Mouse (Mus musculus): ENCODE results near the gene Lrrc1. TPM values are rescaled to one million over a fixed set of nuclear protein-coding genes. Genes with fewer than 3 reads are reported as not detected.

The Lrrc1 gene
- polyA plus RNA-seq, 1 experiment from 2014 or later: 7.7 TPM

DNA sequence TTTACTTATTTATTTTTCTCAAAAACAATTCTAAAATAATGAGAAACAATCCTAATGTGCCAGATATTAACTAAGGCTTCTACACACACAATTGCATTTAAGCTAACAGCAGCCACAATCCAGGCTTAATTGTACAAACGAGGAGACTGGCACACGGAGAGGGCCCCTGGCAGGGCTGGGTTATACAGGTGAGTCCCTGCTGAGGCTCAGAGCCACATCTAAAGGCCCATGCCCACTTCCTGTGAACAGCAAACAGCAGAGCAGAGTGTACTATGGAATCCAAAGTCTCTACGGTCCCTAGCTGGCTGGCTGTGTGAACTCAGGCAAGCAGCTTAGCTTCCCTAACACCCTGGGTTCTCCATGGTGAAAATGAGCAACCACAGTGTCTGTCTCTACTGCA lies 30.8 kb downstream of the Lrrc1 start:
- H3K4me1 ChIP-seq (replicated peaks; ENCODE audit: control insufficient read depth, insufficient read depth, low read length): peaks cover 6% of the 10 kb centered on the region

DNA sequence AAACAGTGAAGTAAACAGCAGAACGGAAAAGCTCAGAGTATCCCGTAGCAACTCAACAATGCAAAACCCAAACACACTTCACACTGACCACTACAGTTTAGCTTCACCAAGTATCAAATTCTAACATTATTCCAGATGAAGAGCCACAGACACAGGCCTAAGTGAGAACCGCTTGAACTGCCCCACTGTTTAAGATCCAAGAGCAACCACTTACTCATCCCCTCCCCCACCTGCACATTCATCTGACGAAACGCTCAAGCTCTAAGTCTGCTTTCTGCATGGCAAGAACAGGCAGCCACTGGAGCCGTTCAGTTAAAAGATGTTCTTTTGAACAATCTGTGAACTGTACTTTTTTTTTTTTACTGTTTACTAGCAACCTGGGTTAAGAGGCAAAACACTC lies 32.5 kb downstream of the Lrrc1 start:
- WGBS: 13% methylated on average over 6 of the region's 6 CpGs
- H3K9ac ChIP-seq (replicated peaks; ENCODE audit: low read depth, low read length): no peak overlapping the region
- peaks cover 6% of the 10 kb centered on the region for H3K4me1 ChIP-seq (replicated peaks; ENCODE audit: control insufficient read depth, insufficient read depth, low read length)
- no peak overlapping the region for H3K4me3 ChIP-seq (replicated peaks; ENCODE audit: low read length)
- no peaks in the 10 kb centered on the region for H3K27me3 ChIP-seq (replicated peaks; ENCODE audit: control insufficient read depth, insufficient read depth, low read length)
- H3K27ac ChIP-seq (ENCODE audit: low read length): no peak overlapping the region
- H3K9me3 ChIP-seq (ENCODE audit: control insufficient read depth, low read length): no peaks in the 10 kb centered on the region
- no peaks in the 10 kb centered on the region for H3K36me3 ChIP-seq (ENCODE audit: control insufficient read depth, insufficient read depth)
- no peak overlapping the region for H3K4me2 ChIP-seq (ENCODE audit: low read length)
- ATAC-seq: peak; percentile 30; the same call in 1 of the 2 replicates

More for the DNA sequence above, 30.8 kb downstream of the Lrrc1 start:
- H3K4me2 ChIP-seq (ENCODE audit: low read length): no peak overlapping the region
- no peaks in the 10 kb centered on the region for H3K27me3 ChIP-seq (replicated peaks; ENCODE audit: control insufficient read depth, insufficient read depth, low read length)
- H3K4me3 ChIP-seq (replicated peaks; ENCODE audit: low read length): no peak overlapping the region
- H3K27ac ChIP-seq (ENCODE audit: low read length): no peak overlapping the region
- no peaks in the 10 kb centered on the region for H3K36me3 ChIP-seq (ENCODE audit: control insufficient read depth, insufficient read depth)
- no peaks in the 10 kb centered on the region for H3K9me3 ChIP-seq (ENCODE audit: control insufficient read depth, low read length)
- no peak overlapping the region for H3K9ac ChIP-seq (replicated peaks; ENCODE audit: low read depth, low read length)
- WGBS: 36% methylated on average over 3 of the region's 3 CpGs
- no peak for ATAC-seq

DNA sequence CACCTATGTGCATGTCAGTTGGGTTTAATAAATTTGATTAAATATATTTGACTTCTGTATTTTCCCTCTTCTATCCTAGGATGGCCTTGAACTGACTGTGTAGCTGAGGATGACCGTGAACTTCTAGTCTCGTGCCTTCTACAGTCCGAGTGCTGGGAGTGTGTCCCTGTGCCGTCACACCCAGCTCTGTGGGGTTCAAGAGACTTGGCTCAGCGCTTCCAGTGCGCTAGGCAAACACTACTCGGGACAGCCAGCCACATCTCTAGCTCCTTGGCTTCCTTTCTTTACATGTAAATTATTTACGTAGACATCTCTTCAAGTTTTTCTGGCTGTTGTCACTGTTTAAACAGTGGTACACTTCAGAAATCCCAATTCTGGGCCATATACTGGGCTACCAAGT lies 34.1 kb downstream of the Lrrc1 start:
- no peaks in the 10 kb centered on the region for H3K27me3 ChIP-seq (replicated peaks; ENCODE audit: control insufficient read depth, insufficient read depth, low read length)
- H3K9me3 ChIP-seq (ENCODE audit: control insufficient read depth, low read length): no peaks in the 10 kb centered on the region
- ATAC-seq: no peak
- no peaks in the 10 kb centered on the region for H3K36me3 ChIP-seq (ENCODE audit: control insufficient read depth, insufficient read depth)
- no peak overlapping the region for H3K4me2 ChIP-seq (ENCODE audit: low read length)
- no peak overlapping the region for H3K4me3 ChIP-seq (replicated peaks; ENCODE audit: low read length)
- peaks cover 6% of the 10 kb centered on the region for H3K4me1 ChIP-seq (replicated peaks; ENCODE audit: control insufficient read depth, insufficient read depth, low read length)
- no peak overlapping the region for H3K9ac ChIP-seq (replicated peaks; ENCODE audit: low read depth, low read length)
- WGBS: 73% methylated on average over 8 of the region's 8 CpGs
- H3K27ac ChIP-seq (ENCODE audit: low read length): no peak overlapping the region

DNA sequence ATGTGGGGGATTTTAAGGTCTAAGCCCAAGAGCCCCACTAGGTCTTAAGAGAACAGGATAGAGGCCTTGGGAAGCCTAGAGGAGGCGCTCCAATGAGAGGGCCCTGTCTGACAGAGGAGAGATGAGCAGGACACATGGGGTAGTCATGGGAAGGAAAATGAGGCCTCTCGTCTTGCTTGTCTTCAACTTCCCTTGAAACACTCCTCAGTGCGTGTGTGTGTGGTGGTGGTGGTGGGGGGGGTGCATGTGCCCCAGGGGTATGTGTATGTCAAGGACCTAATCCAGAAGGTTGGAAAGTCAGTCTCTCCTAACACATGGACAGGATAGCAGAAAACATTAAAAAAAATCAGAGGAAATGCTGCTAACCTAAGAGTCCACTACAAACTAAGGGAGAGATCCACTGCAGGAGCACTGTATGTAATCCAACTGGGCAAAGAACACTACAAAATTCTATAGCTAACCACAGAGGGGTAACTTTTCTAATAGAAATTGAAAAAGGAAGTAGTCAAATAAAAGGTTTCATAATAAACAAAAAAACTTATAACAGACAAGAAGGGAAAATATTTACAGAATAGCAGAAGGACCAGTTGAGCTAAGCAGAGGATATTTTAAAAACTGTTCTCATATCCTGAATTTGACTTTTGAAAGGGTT lies 36.8 kb downstream of the Lrrc1 start:
- no peaks in the 10 kb centered on the region for H3K27me3 ChIP-seq (replicated peaks; ENCODE audit: control insufficient read depth, insufficient read depth, low read length)
- no peak overlapping the region for H3K27ac ChIP-seq (ENCODE audit: low read length)
- no peaks in the 10 kb centered on the region for H3K36me3 ChIP-seq (ENCODE audit: control insufficient read depth, insufficient read depth)
- ATAC-seq: no peak
- no peak overlapping the region for H3K4me2 ChIP-seq (ENCODE audit: low read length)
- H3K4me1 ChIP-seq (replicated peaks; ENCODE audit: control insufficient read depth, insufficient read depth, low read length): peaks cover 17% of the 10 kb centered on the region
- H3K9ac ChIP-seq (replicated peaks; ENCODE audit: low read depth, low read length): no peak overlapping the region
- 91% methylated on average over 3 of the region's 3 CpGs for WGBS
- H3K4me3 ChIP-seq (replicated peaks; ENCODE audit: low read length): no peak overlapping the region
- no peaks in the 10 kb centered on the region for H3K9me3 ChIP-seq (ENCODE audit: control insufficient read depth, low read length)

DNA sequence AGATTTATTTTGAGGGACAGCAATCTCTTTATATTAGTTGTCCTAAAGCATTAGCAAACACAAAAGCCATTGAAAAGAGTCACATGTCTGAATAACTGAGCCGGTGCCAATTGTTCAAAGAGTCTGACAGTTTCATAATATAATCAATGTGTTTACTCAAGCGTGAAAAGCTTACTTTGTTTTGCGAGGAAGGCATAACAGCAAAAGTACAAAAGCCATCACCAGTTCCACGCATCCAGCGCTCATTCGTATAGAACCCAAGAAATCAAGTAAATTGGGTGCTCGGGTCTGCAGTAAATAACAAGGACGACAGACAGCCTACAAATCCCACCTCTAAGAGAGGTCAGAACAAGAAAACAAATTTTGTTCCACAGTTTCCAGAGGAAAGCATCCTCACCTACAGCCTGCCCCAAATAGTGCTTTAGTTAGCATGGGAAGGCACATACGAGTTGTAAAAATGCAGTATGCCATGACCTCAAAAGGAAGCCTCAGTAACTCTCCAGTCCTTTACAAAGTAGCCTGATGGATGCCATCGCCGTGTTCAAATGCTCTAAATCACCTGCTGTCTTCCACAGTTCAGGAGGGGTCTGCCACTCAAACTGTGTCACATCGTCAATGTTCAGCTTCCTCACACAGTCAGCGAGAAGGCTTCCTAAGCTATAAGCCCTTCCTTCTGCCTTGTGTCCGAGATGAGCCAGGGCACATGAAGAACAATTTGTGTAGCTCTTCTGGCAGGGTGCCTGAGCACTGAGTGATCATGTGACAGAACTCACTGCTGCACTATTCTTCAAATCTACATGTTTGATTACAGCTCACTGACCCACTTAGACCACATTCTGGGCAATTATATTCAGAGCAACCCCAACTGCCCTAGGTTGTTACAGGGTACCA lies 41.9 kb downstream of the Lrrc1 start:
- peak; percentile 74 for ATAC-seq

DNA sequence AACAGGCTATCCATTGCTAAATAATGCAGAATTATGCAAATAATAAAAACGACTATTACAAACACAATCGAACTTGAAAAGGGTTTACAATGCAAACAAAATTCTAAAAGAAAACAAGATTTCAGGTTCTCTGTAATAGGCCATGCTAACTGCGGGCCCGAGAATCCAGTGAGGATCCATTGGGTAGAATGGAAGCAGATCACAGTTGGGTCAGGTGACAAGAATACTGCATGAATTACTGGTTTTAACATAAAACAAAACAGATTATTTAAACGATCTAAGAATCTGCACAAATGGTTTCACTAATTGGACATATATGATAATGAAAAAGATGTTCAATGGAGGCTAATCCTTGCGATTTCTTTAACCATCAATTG lies 42.5 kb downstream of the Lrrc1 start:
- Histone ChIP-seq H3K9me3 (ENCODE audit: control insufficient read depth, low read length) (no peaks in the 10 kb centered on the region), H3K27me3 (replicated peaks; ENCODE audit: control insufficient read depth, insufficient read depth, low read length) (no peaks in the 10 kb centered on the region), H3K4me1 (replicated peaks; ENCODE audit: control insufficient read depth, insufficient read depth, low read length) (peaks cover 25% of the 10 kb centered on the region), H3K9ac (replicated peaks; ENCODE audit: low read depth, low read length) (no peak overlapping the region), H3K4me3 (replicated peaks; ENCODE audit: low read length) (no peak overlapping the region), H3K4me2 (ENCODE audit: low read length) (no peak overlapping the region), H3K36me3 (ENCODE audit: control insufficient read depth, insufficient read depth) (no peaks in the 10 kb centered on the region), H3K27ac (ENCODE audit: low read length) (no peak overlapping the region)
- 8% methylated on average over 6 of the region's 6 CpGs for WGBS
- peak; percentile 69 for ATAC-seq

More for the DNA sequence above, 41.9 kb downstream of the Lrrc1 start:
- WGBS: 6% methylated on average over 14 of the region's 14 CpGs
- H3K4me3 ChIP-seq (replicated peaks; ENCODE audit: low read length): no peak overlapping the region
- no peaks in the 10 kb centered on the region for H3K27me3 ChIP-seq (replicated peaks; ENCODE audit: control insufficient read depth, insufficient read depth, low read length)
- peak overlapping the region; percentile 70 for H3K27ac ChIP-seq (ENCODE audit: low read length)
- no peaks in the 10 kb centered on the region for H3K9me3 ChIP-seq (ENCODE audit: control insufficient read depth, low read length)
- no peaks in the 10 kb centered on the region for H3K36me3 ChIP-seq (ENCODE audit: control insufficient read depth, insufficient read depth)
- peaks cover 23% of the 10 kb centered on the region for H3K4me1 ChIP-seq (replicated peaks; ENCODE audit: control insufficient read depth, insufficient read depth, low read length)
- peak overlapping the region; percentile 34 for H3K4me2 ChIP-seq (ENCODE audit: low read length)
- no peak overlapping the region for H3K9ac ChIP-seq (replicated peaks; ENCODE audit: low read depth, low read length)

DNA sequence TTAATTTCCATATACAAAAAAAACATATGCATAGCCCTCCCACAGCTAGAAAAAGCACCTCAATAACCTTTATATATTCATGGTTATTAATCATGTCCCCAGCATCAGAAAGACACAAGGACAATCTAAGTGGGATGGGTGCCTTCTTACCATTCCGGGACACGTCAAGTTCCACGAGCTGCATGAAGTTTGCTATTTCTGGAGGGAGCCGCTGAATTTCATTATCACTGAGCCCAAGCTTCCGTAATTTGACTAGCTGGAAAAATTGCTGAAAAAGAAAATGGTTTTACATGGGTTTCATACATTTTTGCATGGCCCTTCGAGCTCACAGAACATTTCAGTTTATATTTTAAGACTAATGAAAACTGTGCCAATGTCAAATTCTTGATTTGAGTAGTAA lies 45.6 kb downstream of the Lrrc1 start:
- Histone ChIP-seq H3K9ac (replicated peaks; ENCODE audit: low read depth, low read length) (no peak overlapping the region), H3K36me3 (ENCODE audit: control insufficient read depth, insufficient read depth) (no peaks in the 10 kb centered on the region), H3K27ac (ENCODE audit: low read length) (no peak overlapping the region), H3K4me2 (ENCODE audit: low read length) (no peak overlapping the region), H3K4me1 (replicated peaks; ENCODE audit: control insufficient read depth, insufficient read depth, low read length) (peaks cover 37% of the 10 kb centered on the region), H3K9me3 (ENCODE audit: control insufficient read depth, low read length) (no peaks in the 10 kb centered on the region), H3K27me3 (replicated peaks; ENCODE audit: control insufficient read depth, insufficient read depth, low read length) (no peaks in the 10 kb centered on the region), H3K4me3 (replicated peaks; ENCODE audit: low read length) (no peak overlapping the region)
- WGBS: 83% methylated on average over 6 of the region's 6 CpGs
- ATAC-seq: no peak

DNA sequence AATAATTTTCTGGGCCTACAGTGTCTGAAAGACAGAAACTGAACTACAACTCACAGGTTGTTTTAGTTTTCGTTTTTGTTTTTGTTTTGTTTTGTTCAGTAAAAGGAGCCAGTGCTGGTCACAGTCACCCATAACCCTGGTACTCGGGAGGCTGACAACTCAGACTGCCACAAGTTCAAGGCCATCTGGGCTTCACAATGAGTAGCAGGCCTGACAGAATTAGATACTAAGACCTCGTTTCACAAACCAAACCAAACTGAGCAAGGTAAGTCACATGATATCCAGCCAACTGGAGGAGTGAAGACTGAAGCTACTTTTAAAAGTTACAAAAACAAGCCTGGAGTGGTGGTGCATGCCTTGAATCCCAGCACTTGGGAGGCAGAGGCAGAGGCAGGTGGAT lies 46.3 kb downstream of the Lrrc1 start:
- Histone ChIP-seq H3K27ac (ENCODE audit: low read length) (no peak overlapping the region), H3K4me2 (ENCODE audit: low read length) (no peak overlapping the region), H3K4me1 (replicated peaks; ENCODE audit: control insufficient read depth, insufficient read depth, low read length) (peaks cover 31% of the 10 kb centered on the region), H3K9ac (replicated peaks; ENCODE audit: low read depth, low read length) (no peak overlapping the region), H3K27me3 (replicated peaks; ENCODE audit: control insufficient read depth, insufficient read depth, low read length) (no peaks in the 10 kb centered on the region), H3K36me3 (ENCODE audit: control insufficient read depth, insufficient read depth) (no peaks in the 10 kb centered on the region), H3K4me3 (replicated peaks; ENCODE audit: low read length) (no peak overlapping the region), H3K9me3 (ENCODE audit: control insufficient read depth, low read length) (no peaks in the 10 kb centered on the region)
- 55% methylated on average over 3 of the region's 3 CpGs for WGBS
- no peak for ATAC-seq

DNA sequence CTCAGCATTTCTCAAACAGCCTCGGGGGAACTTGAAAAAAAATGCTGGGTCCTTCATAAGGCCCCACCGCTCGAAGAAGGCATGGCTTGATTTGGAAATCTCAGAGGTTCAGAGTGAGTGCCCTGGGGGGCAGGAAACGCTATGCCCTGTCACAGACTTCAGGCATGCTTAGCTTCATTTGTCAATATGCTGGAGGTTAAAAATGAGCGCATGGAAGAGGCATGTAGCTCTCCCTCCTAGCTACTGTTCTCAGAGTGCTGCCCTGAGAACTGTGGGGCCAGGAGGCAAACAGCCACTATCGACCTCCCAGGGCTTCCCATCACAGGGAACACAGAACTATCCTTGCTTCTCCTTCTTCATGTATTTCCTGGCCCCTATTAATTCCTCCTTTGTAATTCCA lies 47.5 kb downstream of the Lrrc1 start:
- Histone ChIP-seq H3K9me3 (ENCODE audit: control insufficient read depth, low read length) (no peaks in the 10 kb centered on the region), H3K4me3 (replicated peaks; ENCODE audit: low read length) (no peak overlapping the region), H3K27me3 (replicated peaks; ENCODE audit: control insufficient read depth, insufficient read depth, low read length) (no peaks in the 10 kb centered on the region), H3K36me3 (ENCODE audit: control insufficient read depth, insufficient read depth) (no peaks in the 10 kb centered on the region), H3K9ac (replicated peaks; ENCODE audit: low read depth, low read length) (peak overlapping the region; percentile 29; the same call in 1 of the 2 replicates), H3K4me1 (replicated peaks; ENCODE audit: control insufficient read depth, insufficient read depth, low read length) (peaks cover 21% of the 10 kb centered on the region), H3K4me2 (ENCODE audit: low read length) (peak overlapping the region; percentile 21), H3K27ac (ENCODE audit: low read length) (peak overlapping the region; percentile 55)
- 0 out of 2 replicates have a peak, but pooled peaks have one; percentile 5 for ATAC-seq
- WGBS: 17% methylated on average over 6 of the region's 6 CpGs

Data from forebrain, embryonic 16.5 days (tissue).